Mouse (Mus musculus): ENCODE measurements around the gene Arf4.

DNA sequence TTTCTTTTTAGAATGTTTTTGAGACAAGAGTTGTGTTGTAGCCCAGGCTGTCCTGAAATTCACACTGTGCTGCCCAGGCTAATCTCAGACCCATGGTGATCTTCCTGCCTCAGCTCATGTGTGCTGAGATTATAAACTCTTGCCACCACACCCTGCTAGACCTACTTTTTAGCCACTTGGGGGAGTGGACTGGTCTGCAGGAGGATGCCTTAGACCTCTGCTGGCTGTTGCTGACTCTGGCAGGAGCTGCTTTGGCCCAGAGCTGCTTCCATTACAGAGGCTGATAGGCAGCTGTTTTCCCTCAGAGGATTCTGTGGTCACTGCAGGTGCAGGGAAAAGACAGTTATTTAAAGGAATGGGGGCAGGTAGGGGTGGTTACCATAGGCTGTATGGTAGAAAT, 46.5 kb upstream of the Arf4 start:
- TF ChIP-seq CTCF (IDR thresholded peaks at IDR 0.05; ENCODE audit: low read depth) (peak; percentile 41), EP300 (optimal IDR thresholded peaks at IDR 0.05) (no peak)

Measured in stomach, postnatal 0 days (tissue).